Mouse (Mus musculus) thymus, adult 2 months (tissue): ENCODE measurements around the gene Alg2.

Source experiments
- CTCF ChIP-seq: fragments of 200-500 bp; IDR thresholded peaks from 2 replicates; pipeline ENCODE4 v1.5.1; 2012; ENCODE audit warnings: mild to moderate bottlenecking, control low read depth, low read length, moderate library complexity, borderline replicate concordance; ENCODE audit not compliant: control insufficient read depth, poor library complexity, insufficient read depth; ENCODE audit errors: extremely low read depth
- POLR2A ChIP-seq: fragments of 200-500 bp; IDR thresholded peaks from 2 replicates; pipeline ENCODE4 v1.6.1; 2012; ENCODE audit warnings: mild to moderate bottlenecking, low read length, control low read depth, moderate library complexity; ENCODE audit not compliant: control insufficient read depth, poor library complexity, insufficient read depth; ENCODE audit errors: extremely low read depth

DNA sequence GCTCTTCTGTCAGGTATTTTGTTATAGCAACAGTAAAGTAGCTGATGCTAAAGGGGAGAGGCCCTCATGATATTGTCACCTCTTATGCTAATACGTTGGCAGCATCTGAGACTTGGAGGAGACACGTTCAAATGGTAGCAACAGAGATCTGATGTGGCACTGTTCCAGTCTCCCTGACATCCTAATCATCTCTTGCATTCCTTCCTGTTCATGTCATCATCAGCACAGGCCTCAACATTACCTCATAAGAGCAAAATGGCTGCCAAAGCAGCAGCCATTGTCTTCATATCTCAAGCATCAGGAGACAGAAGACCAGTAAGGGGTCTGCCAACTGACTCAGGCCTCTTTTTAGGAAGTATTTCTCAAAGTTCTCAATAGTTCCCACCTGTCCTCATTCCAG is 20.6 kb upstream of the Alg2 start:
- TF ChIP-seq CTCF (no peak), POLR2A (no peak)
